Mouse (Mus musculus) right cerebral cortex, postnatal 14 days (tissue): Measurements from ENCODE around the gene Ghrl.

Experiments used
- DNase-seq: peaks from one replicate; pipeline ENCODE4 v3.0.0; 2022

Ghrl gene

GRCm38 (mm10) chr6:113667611-113668122, 52.0 kb downstream of the Ghrl start:
- no peak for DNase-seq
